Mouse (Mus musculus) embryonic fibroblast, embryonic 13.5 days (primary cell): ENCODE data around the gene Iffo1. TPM values are rescaled to one million over a fixed set of nuclear protein-coding genes. Genes with fewer than 3 reads are reported as not detected.

Experiments
- H3K27ac ChIP-seq: 2 replicates; pipeline ENCODE4 v1.5.1; 2012; ENCODE audit warnings: low read length, control low read depth, inconsistent platforms; ENCODE audit not compliant: insufficient read depth
- H3K4me1 ChIP-seq: 2 replicates; pipeline ENCODE4 v1.6.1; 2011; ENCODE audit warnings: low read length; ENCODE audit not compliant: control insufficient read depth, insufficient read depth
- H3K4me3 ChIP-seq: 2 replicates; pipeline ENCODE4 v1.5.1; 2011; ENCODE audit warnings: mild to moderate bottlenecking, control low read depth, low read length; ENCODE audit not compliant: insufficient read depth
- CTCF ChIP-seq: IDR thresholded peaks from 2 replicates; pipeline ENCODE4 v1.5.1; 2011; ENCODE audit warnings: mild to moderate bottlenecking, control low read depth, low read length, moderate library complexity, borderline replicate concordance; ENCODE audit not compliant: insufficient read depth
- POLR2A ChIP-seq: IDR thresholded peaks from 2 replicates; pipeline ENCODE4 v1.6.1; 2011; ENCODE audit warnings: low read depth, mild to moderate bottlenecking, control low read depth, low read length, moderate library complexity
- polyA plus RNA-seq: library from polyadenylated mRNA; stranded (reverse); fragments of >200 nt; gene quantifications from 2 replicates; pipeline ENCODE4 v1.2.4, GENCODE M21; 2011; ENCODE audit warnings: low read depth; ENCODE audit not compliant: missing spikeins, insufficient read length

Gene Iffo1
- polyA plus RNA-seq, 1 experiment = 12.0 TPM

GRCm38 (mm10) chr6:125191332-125192015, 46.4 kb downstream of the Iffo1 start, which contains the start of the genes Ncapd2 and Mrpl51:
Ncapd2 (minus strand) TSS chr6:125191701.
Mrpl51 (plus strand) TSS chr6:125191801.
- H3K4me1 ChIP-seq = no peaks in the 10 kb centered on the region
- H3K27ac ChIP-seq = peak within 1 kb of the TSS; percentile 98
- TF ChIP-seq POLR2A (no peak; the same call in 1 of the 2 replicates), CTCF (no peak)
- H3K4me3 ChIP-seq = peak within 1 kb of the TSS; percentile 84

DNA sequence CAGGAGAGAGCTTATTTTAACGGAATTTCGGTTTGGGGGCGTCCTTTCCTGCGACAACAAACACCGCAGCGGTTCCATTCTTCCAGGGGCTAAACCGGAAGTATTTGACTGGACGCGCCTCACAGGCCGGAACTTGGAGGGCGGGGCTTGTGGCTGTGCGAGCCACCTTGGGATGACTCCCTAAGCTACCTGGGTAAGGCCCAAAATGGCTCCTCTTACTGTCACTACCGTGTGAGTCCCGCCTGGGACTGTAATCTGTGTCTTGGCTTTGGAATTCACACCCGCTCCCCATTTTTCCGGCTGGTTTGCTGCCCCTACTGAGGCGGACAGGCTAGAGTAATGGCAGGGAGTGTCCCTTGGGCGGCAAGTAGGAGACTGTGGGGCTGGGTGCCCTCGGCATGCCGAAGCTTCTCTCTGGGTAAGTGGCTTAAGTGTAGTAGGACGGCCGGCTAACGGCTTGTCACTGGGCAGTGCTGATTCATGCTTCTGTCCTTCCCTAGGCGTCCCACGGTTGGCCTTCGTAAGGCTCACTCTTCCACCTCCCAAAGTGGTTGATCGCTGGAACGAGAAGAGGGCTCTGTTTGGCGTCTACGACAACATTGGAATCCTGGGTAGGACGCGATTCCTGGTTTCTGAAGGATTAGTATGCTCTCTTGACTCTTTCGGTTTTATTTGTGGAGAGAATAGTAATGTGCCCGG, 47.1 kb downstream of the Iffo1 start:
- peak overlapping the region; percentile 73 for H3K4me3 ChIP-seq
- peak overlapping the region; percentile 98 for H3K27ac ChIP-seq
- H3K4me1 ChIP-seq = no peaks in the 10 kb centered on the region
- TF ChIP-seq POLR2A (peak; percentile 32), CTCF (no peak)

DNA sequence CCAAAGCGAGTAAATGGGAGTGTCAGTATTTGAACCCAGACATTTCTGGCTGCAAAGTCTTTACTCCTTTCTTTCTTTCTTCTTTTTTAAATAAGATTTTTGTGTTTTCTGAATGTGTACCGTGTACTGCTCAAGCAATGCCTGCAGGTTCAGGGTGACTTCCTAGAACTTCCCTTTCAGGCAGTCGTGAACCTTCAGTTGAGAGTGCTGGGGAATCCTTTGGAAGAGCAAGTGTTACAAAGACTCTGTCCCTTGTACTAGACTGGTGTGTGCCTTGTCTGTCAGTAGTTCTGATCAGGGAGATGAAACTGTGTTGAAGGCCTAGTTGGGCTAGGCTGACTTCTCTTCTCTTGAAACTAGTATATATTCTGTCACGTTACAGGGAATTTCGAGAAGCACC, 47.8 kb downstream of the Iffo1 start:
- no peak for TF ChIP-seq CTCF
- no peak for TF ChIP-seq POLR2A
- peak overlapping the region; percentile 98 for H3K27ac ChIP-seq
- H3K4me1 ChIP-seq = no peaks in the 10 kb centered on the region
- H3K4me3 ChIP-seq = peak overlapping the region; percentile 73

DNA sequence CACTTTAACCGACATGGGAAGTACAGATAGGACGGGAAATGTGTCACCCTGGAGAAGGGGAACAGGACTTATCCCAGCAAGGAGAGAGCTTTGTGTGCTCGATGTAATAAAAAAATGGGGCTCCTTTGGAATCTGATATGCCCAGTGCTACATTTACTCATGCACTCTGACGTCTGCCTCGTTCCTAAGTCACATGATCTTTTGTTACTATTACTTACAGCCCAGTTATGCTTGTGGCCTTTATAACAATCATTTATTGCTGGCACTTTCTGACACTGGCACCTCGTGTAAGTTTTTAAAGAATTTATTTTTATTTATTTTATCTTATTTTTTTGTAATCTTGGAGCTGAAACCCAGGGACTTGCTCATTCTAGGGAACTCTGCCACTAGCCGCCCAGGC, 48.3 kb downstream of the Iffo1 start:
- no peaks in the 10 kb centered on the region for H3K4me1 ChIP-seq
- TF ChIP-seq CTCF (no peak), POLR2A (no peak)
- H3K4me3 ChIP-seq = peak overlapping the region; percentile 73; the same call in 1 of the 2 replicates
- H3K27ac ChIP-seq = no peak overlapping the region

- Histone ChIP-seq H3K4me1 (no peaks in the 10 kb centered on the region), H3K27ac (no peak overlapping the region), H3K4me3 (no peak overlapping the region)
- TF ChIP-seq POLR2A (peak; percentile 21; the same call in 1 of the 2 replicates), CTCF (no peak)
Measured at GRCm38 (mm10) chr6:125195541-125196075, 50.6 kb downstream of the Iffo1 start.

DNA sequence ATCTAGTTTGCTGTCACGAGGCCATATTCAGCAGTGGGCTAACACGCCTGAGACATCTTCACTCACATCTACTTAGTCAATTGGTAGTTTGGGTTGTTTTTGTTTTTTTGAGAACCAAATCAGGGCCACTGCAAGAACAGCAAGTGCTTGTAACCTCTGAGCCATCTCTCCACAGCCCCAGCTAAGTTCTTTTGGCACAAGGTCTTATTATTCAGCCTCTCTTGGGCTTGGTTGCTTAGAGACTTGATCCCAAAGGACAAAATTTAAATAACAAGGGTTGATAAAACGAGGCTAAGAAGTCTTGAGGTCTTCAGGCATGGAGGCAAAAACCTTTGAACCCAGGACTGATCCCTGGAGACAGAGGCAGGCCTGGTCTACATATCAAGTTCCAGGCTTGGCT, 51.3 kb downstream of the Iffo1 start:
- no peaks in the 10 kb centered on the region for H3K4me1 ChIP-seq
- TF ChIP-seq POLR2A = no peak
- no peak for TF ChIP-seq CTCF
- H3K27ac ChIP-seq = no peak overlapping the region
- H3K4me3 ChIP-seq = no peak overlapping the region

GRCm38 (mm10) chr6:125197166-125197565, 52.1 kb downstream of the Iffo1 start:
- Histone ChIP-seq H3K4me3 (no peak overlapping the region), H3K27ac (no peak overlapping the region), H3K4me1 (no peaks in the 10 kb centered on the region)
- no peak for TF ChIP-seq POLR2A
- TF ChIP-seq CTCF = no peak

GRCm38 (mm10) chr6:125210436-125210835, 65.4 kb downstream of the Iffo1 start:
- TF ChIP-seq POLR2A (no peak), CTCF (no peak)
- no peaks in the 10 kb centered on the region for H3K4me1 ChIP-seq
- H3K4me3 ChIP-seq = no peak overlapping the region
- no peak overlapping the region for H3K27ac ChIP-seq

Other genes with a start within 250 kb of the Iffo1 start
- 1.2 TPM in 2 replicates for gene Lag3, start 233.5 kb upstream of the Iffo1 start, polyA plus RNA-seq
- 602 and 622 TPM in 2 replicates for gene Ptms, start 225.1 kb upstream of the Iffo1 start, polyA plus RNA-seq
- gene Mlf2, start 213.9 kb upstream of the Iffo1 start, polyA plus RNA-seq = 250 and 255 TPM in 2 replicates
- gene Cops7a, start 179.7 kb upstream of the Iffo1 start, polyA plus RNA-seq = 77.4 and 94.3 TPM in 2 replicates
- 1.9 TPM in 1 of 2 replicates, not detected in the other for gene Pianp, start 148.5 kb upstream of the Iffo1 start, polyA plus RNA-seq
- gene Zfp384, start 136.1 kb upstream of the Iffo1 start, polyA plus RNA-seq = 46.3 and 63.5 TPM in 2 replicates
- 48.3 and 52.2 TPM in 2 replicates for gene Ing4, start 105.5 kb upstream of the Iffo1 start, polyA plus RNA-seq
- gene Acrbp, start 95.6 kb upstream of the Iffo1 start, polyA plus RNA-seq = 2.5 and 5.4 TPM in 2 replicates
- not detected in 2 replicates for gene Lpar5, start 77.3 kb upstream of the Iffo1 start, polyA plus RNA-seq
- 156 and 178 TPM in 2 replicates for gene Chd4, start 49.3 kb upstream of the Iffo1 start, polyA plus RNA-seq
- gene Nop2, start 13.3 kb upstream of the Iffo1 start, polyA plus RNA-seq = 35.9 and 41.6 TPM in 2 replicates
- gene Gapdh, start 21.2 kb downstream of the Iffo1 start, polyA plus RNA-seq = 571 and 859 TPM in 2 replicates
- gene Ncapd2, start 46.5 kb downstream of the Iffo1 start, polyA plus RNA-seq = 75.8 and 137 TPM in 2 replicates
- 76.2 and 76.9 TPM in 2 replicates for gene Mrpl51, start 46.6 kb downstream of the Iffo1 start, polyA plus RNA-seq
- 4.2 and 4.3 TPM in 2 replicates for gene Vamp1, start 70.3 kb downstream of the Iffo1 start, polyA plus RNA-seq
- 5.7 and 6.3 TPM in 2 replicates for gene Tapbpl, start 86.6 kb downstream of the Iffo1 start, polyA plus RNA-seq
- gene Cd27, start 91.8 kb downstream of the Iffo1 start, polyA plus RNA-seq = not detected in 2 replicates
- gene Tuba3a, start 140.8 kb downstream of the Iffo1 start, polyA plus RNA-seq = not detected in 2 replicates
- gene Ltbr, start 168.6 kb downstream of the Iffo1 start, polyA plus RNA-seq = 67.1 and 77.6 TPM in 2 replicates
- gene Scnn1a, start 175.4 kb downstream of the Iffo1 start, polyA plus RNA-seq = 0.48 and 0.70 TPM in 2 replicates
- gene Tnfrsf1a, start 204.1 kb downstream of the Iffo1 start, polyA plus RNA-seq = 126 and 140 TPM in 2 replicates
- 0.15 TPM in 1 of 2 replicates, not detected in the other for gene Plekhg6, start 235.6 kb downstream of the Iffo1 start, polyA plus RNA-seq